Mouse (Mus musculus) central nervous system, embryonic 14 days (tissue): ENCODE data around the gene Tsnaxip1. TPM values are rescaled to one million over a fixed set of nuclear protein-coding genes. Genes with fewer than 3 reads are reported as not detected.

Experiments
- polyA plus RNA-seq: library from polyadenylated mRNA; depleted of rRNA; stranded (reverse); fragments of >200 nt; gene quantifications from 2 replicates; pipeline ENCODE4 v1.2.3, GENCODE M21; 2012; rRNA removed

Tsnaxip1 gene
- 0.51 and 0.74 TPM in 2 replicates for polyA plus RNA-seq

GRCm38 (mm10) chr8:105826861-105827848, at the start of gene Tsnaxip1, which contains the start of gene Ranbp10:
TSS of gene Tsnaxip1 (plus strand) at chr8:105827731.
TSS of gene Ranbp10 (minus strand) at chr8:105827350.

GRCm38 (mm10) chr8:105853178-105853577, 25.6 kb downstream of the Tsnaxip1 start, which contains the start of gene Cenpt:
TSS of gene Cenpt (minus strand) at chr8:105853278.

GRCm38 (mm10) chr8:105854715-105855216, 27.2 kb downstream of the Tsnaxip1 start, which contains the start of gene Thap11:
TSS of gene Thap11 (plus strand) at chr8:105855132.

DNA sequence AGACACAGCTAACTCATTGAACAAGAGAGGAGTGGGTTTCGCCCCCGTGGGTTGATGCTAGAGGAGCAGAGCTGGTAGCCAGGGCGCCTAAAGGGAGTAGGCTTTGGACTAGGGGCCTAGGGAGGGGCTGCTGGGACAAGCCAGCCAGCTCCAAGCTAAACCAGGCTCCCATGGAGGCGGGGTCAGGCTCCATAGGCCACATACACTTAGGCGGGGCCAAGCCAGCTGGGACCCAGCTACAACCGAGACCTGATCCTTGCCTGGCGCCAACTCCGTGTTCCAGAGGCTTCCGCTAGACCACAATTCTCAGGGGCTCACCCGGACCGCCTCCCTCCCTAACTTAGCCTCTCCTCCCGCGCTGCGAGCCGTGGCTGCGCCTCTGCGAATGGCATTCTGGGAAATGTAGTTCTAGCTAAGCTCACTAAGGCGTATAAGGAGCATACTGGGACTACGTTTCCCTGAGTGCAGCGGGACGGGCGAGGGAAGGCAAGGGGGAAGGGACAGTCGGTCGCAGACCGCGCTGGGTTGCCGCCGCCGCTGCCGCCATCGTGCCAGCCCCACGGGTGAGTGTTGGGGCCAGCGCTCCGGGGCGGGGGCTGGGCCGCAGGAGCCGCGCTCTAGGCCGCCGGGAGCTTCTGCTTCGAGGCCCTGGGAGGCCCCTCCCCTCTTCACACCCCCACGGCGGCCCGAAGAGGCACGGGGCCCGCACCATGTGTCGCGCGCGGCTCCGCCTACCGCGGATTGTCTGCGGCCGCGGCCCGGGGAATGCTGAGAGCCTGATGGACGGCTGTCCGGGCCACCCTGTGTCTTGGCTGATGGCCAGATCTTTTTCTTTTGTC, 32.8 kb downstream of the Tsnaxip1 start, which contains the start of gene Nutf2:
TSS of gene Nutf2 (plus strand) at position 438 of the 839 bp plus-strand sequence.

DNA sequence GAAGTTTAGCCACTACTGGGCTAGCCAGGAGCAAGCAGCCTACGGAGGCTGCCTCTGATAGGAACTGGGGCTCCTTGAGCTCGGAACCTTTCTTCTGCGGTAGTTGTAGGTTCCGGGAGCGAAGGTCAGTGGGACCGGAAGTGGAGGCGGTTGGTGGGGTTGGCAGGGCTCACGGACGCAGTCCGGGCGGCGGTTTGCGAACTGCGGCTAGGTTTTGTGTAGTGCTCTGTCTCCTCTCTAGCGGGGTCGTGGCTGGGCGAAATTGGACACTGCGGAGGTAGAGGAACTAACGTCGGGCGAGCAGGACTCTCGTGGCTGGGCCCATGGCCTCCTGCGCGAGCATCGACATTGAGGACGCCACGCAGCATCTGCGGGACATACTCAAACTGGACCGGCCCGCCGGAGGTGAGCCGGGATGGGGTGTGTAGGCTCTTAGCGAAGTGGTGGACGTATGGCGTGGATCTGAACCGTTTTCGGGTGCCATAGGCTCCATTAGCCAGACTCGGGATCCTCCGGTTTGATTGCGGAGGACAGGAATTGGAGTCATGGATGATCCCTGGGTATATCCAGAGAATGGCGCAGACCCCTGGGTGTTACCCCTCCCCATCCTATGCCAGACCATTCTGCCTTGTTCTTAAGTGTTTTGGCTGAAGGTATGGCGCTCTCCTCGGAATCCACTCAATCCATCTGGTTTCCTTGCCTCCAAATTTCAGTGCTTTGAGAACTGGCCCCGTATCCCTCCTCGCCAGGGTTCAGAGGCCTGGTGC, 53.4 kb downstream of the Tsnaxip1 start, which contains the start of gene Edc4:
TSS of gene Edc4 (plus strand) at position 128 of the 767 bp plus-strand sequence.

DNA sequence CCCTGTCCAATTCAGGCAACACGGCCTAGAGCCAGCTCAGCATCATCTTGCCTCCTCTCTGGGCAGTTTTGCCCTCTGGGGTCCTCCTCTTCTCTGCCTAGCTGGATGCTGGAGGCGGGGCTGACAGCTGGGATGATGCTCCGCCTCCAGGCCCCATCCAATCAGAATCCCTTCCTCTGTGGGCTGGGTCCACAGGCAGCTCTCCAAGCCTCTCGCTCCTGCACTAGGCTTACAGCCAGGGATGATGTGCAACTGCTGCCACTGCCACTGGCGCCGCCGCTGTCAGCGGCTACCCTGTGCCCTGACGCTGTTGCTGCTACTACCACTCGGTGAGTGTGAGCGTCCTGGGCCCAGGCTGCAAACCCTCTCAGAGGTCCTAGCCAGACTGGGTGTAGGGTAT, 65.8 kb downstream of the Tsnaxip1 start, which contains the start of gene Nrn1l:
TSS of gene Nrn1l (plus strand) at position 229 of the 400 bp plus-strand sequence.

Other genes starting within 250 kb of the Tsnaxip1 start
- 26.2 and 29.3 TPM in 2 replicates for gene Ripor1, start 222.5 kb upstream of the Tsnaxip1 start, polyA plus RNA-seq
- 52.0 and 56.2 TPM in 2 replicates for gene Ctcf, start 191.2 kb upstream of the Tsnaxip1 start, polyA plus RNA-seq
- gene Agrp, start 190.3 kb upstream of the Tsnaxip1 start, polyA plus RNA-seq, result 0.29 and 0.39 TPM in 2 replicates
- gene Carmil2, start 141.5 kb upstream of the Tsnaxip1 start, polyA plus RNA-seq, result 14.9 and 17.0 TPM in 2 replicates
- gene Acd, start 126.6 kb upstream of the Tsnaxip1 start, polyA plus RNA-seq, result 63.0 and 63.9 TPM in 2 replicates
- gene Pard6a, start 126.6 kb upstream of the Tsnaxip1 start, polyA plus RNA-seq, result 39.2 and 42.0 TPM in 2 replicates
- 0.07 and 0.14 TPM in 2 replicates for gene 4933405L10Rik, start 120.1 kb upstream of the Tsnaxip1 start, polyA plus RNA-seq
- 30.9 and 31.2 TPM in 2 replicates for gene Enkd1, start 119.5 kb upstream of the Tsnaxip1 start, polyA plus RNA-seq
- 51.1 and 52.5 TPM in 2 replicates for gene Gfod2, start 69.1 kb upstream of the Tsnaxip1 start, polyA plus RNA-seq
- 33.4 and 35.4 TPM in 2 replicates for gene Ranbp10, start 381 bp upstream of the Tsnaxip1 start, polyA plus RNA-seq
- 101 and 102 TPM in 2 replicates for gene Cenpt, start 25.5 kb downstream of the Tsnaxip1 start, polyA plus RNA-seq
- 59.7 and 67.0 TPM in 2 replicates for gene Thap11, start 27.4 kb downstream of the Tsnaxip1 start, polyA plus RNA-seq
- gene Nutf2, start 32.8 kb downstream of the Tsnaxip1 start, polyA plus RNA-seq, result 236 and 293 TPM in 2 replicates
- gene Edc4, start 53.1 kb downstream of the Tsnaxip1 start, polyA plus RNA-seq, result 76.2 and 83.8 TPM in 2 replicates
- 1.2 and 1.3 TPM in 2 replicates for gene Nrn1l, start 65.8 kb downstream of the Tsnaxip1 start, polyA plus RNA-seq
- 19.6 and 25.0 TPM in 2 replicates for gene Pskh1, start 72.7 kb downstream of the Tsnaxip1 start, polyA plus RNA-seq
- gene Ctrl, start 106.1 kb downstream of the Tsnaxip1 start, polyA plus RNA-seq, result 6.8 and 7.4 TPM in 2 replicates
- 47.3 and 56.2 TPM in 2 replicates for gene Psmb10, start 110.7 kb downstream of the Tsnaxip1 start, polyA plus RNA-seq
- gene Lcat, start 115.7 kb downstream of the Tsnaxip1 start, polyA plus RNA-seq, result 2.5 and 4.5 TPM in 2 replicates
- 15.2 and 30.7 TPM in 2 replicates for gene Slc12a4, start 138.4 kb downstream of the Tsnaxip1 start, polyA plus RNA-seq
- gene Dpep3, start 151.7 kb downstream of the Tsnaxip1 start, polyA plus RNA-seq, result not detected in 2 replicates
- 21.1 and 25.0 TPM in 2 replicates for gene Dus2, start 163.6 kb downstream of the Tsnaxip1 start, polyA plus RNA-seq
- gene Dpep2nb, start 178.2 kb downstream of the Tsnaxip1 start, polyA plus RNA-seq, result not detected in 2 replicates
- 13.3 and 13.7 TPM in 2 replicates for gene Ddx28, start 184.2 kb downstream of the Tsnaxip1 start, polyA plus RNA-seq
- gene Nfatc3, start 231.1 kb downstream of the Tsnaxip1 start, polyA plus RNA-seq, result 11.4 and 13.4 TPM in 2 replicates